Mouse (Mus musculus) thymus, postnatal 25 days (tissue): ENCODE results near the gene Spata13.

Experiments
- DNase-seq: peaks from one replicate; pipeline ENCODE4 v3.0.0; 2022

Gene Spata13

DNA sequence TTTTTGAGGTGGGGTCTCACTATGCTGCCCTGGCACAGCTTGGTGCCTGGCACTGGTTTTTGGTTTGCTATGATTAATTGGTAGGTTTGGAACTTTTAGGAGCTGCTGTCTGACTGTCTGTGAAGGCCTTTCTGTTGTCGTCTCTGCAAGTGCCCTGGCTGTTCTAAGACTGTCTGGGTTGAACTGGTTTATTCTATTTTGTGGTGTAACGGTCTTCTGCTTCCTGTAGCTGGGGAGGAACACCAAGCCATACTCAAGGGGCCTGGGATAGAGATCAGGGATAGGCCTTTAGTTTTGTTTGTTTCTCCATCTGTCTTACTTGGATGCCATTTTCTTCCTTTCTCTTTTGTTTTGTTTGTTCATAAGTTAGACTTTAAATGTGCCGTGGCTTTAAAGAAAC lies 88.1 kb downstream of the Spata13 start:
- DNase-seq = peak; percentile 47

DNA sequence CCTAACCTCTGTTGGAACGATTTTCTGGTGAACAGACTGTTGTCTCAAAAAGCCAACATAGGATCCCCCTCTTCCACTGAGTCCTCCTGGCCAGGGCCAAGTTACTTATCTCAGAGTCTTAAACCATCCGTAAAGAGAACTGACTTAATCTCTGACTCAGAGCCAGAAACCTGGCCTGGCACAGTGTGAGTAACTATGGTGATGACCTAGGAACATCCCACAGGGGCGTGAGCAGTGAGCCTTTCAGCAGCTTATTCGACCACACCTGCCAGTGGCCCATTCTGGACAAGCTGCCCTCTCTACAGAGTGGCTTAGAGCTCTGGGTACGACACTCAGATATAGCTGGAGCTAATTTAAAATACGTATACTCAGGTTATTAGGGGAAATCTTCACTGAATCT lies 92.3 kb downstream of the Spata13 start:
- DNase-seq = no peak

DNA sequence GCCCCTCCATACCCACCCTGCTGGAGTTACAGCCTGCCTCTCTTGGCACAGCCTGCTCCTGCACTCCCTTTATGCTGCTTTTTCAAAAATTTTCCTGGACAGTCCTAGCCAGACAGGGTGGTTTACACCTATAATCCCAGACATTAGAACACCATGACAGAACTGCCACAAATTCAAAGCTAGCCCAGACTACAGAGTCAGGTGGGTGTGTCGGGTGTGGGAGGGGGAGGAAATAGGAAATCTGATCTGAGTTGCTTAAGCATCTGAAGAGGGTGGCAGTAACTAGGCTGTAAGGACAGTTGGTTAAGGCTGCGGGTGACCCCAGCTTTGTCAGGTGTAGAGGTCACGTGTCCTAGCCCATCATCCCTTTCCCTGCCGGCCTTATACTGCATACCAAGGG lies 93.3 kb downstream of the Spata13 start:
- peak; percentile 43 for DNase-seq

DNA sequence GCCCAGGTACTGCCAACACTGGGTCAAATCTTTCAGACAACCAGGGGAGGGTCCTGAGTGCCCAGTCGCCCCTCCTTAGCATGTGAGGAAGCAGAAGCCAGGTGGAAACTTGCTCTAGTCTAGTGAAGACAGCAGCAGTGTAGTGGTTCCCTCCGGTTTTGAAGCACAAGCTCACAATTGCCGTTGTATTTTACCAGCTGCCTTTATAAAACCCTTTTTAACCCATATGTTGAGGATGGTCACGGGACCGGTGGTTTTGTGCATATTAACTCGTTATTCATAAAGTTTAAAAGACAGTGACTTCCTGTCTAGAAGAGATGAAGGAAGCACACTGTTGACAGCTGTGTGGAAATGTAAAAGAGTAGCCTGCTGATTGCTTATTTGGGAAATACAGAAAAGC lies 98.3 kb downstream of the Spata13 start:
- peak; percentile 58 for DNase-seq

DNA sequence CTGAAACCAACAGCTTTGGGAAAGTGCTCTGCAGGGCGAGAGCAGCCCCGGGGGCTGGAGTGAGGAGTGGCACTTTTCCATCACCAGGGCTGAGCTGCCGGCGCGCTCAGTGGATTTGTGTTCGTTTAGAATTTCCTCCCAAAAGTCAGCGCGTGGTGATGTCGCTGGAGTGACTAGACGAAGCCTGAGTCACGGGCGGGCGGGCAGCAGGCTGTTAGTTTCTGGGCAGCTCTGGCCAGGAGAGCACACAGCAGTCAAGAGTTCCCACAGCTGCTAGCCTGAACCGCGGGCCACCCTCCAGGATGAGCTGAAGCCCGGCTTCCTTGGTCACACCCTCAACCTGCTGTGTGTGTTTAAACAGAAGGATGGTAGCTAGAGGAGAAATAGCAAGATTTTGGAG lies 99.0 kb downstream of the Spata13 start:
- DNase-seq = peak; percentile 42

DNA sequence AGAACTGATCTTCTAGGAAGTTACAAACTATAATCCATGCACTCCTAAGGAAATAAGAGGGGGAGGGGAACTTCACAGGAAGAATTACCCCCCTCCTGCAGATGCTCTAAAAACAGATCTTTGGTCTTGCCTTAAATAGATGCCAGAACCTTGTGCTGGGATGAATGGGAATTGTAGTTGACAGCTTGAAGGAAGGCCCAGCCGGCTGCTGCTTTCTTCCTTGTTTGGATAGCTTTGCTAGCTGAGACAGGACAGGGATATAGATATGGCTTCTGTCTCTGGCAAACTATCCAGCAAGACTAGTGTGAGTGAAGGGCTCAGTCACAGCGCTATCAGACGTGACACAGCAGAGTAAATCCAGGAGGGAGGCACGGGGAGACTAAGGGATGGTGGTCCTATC lies 99.9 kb downstream of the Spata13 start:
- DNase-seq = no peak

DNA sequence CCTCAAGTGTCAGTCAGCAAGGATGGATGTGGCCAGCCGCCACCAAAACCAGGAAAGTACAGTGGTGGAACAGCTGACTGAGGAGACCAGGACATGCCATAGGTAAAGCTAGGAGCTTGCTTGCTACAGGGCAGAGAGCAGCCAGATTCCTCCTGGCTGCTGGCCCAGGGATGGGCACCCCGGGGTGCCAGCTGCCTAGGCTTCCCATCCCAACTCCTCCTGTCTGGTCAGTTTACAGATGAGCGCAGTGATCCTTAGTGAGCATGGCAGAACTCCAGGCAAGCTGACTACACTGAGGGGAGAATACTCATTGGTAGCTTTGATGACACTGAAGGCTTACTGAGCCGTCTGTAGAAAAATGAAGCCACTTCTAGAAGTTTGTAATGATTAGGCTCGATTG lies 101.4 kb downstream of the Spata13 start:
- no peak for DNase-seq

DNA sequence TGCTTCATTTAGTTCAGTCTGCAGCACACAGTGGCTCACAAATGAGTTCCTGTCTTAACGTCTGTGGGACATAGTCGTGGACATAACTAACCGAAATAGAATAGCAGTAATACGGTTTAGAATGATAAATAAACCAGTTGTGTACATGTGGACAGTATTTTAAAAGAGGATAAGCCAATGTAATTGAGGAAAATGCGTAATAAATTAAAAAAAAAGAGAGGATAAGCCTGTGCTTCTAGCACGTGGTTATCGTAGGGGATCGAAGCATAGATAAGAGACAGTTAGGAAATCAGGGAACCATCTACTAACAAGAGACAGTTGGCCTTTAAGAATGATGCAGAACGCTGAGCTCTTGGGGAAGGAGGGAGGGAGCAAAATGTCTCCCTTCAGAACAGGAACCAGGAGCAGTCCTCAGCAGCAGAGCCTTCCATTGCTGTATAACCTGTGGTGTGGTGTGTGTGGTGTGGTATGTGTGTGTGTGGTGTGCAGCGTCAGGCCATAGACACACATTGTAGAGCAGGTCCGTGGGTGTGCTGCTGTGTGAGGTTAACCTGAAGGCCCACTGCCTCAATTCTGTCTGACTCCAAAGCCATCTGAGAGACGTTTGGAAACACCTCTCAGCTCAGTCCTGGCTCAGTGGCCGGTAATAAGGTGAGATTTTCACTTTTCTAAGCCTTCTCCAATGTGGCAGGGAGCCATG lies 102.2 kb downstream of the Spata13 start:
- no peak for DNase-seq

DNA sequence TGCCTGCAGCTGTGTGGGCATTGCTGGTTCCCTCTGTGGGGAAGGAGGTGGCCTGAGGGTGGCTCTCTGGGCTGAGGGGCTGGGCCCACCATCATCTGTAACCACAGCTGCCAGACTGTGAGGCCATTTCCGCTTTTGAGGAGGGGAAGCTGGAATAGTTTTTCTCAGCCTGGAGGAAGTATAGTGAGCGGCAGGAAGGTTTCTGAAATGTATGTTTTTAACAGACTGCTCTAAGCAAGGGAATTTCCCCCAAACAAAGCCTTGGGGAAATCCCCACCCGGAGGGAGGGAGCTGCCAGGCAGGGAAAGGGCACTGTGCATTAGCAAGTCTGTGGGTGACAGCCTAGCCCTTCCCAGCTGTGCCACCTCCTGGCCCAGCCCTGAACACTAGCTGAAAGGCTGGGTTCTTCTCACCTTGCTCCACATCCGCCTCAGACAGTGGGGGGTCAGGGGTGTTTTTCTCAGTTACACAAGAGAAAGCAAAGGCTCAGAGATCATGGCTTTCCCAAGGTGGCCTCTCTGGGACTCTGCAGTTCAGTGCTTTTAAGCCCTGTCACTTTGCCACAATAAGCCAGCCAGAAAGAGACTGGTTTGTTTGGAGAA lies 102.9 kb downstream of the Spata13 start:
- DNase-seq = peak; percentile 83

DNA sequence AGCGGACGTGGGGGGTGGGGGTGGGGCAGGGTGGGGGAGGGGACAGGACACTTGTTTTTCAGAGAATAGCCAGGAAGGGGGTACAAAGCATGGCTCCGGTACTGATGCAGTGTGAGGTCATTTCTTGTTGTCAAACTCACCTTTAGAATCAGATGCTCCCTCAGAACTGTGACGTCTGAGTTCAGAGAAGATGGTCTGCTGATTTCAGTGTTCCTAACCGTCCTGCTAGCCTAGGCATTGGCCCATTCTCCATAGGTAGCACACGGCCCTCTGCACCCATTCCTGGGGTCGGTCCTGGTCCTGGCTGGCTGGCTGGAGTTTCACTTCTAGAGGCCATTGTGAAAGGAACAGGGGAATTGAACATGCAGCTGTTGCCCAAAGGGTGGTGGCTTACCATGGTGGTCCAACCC lies 103.4 kb downstream of the Spata13 start:
- DNase-seq = peak; percentile 39

DNA sequence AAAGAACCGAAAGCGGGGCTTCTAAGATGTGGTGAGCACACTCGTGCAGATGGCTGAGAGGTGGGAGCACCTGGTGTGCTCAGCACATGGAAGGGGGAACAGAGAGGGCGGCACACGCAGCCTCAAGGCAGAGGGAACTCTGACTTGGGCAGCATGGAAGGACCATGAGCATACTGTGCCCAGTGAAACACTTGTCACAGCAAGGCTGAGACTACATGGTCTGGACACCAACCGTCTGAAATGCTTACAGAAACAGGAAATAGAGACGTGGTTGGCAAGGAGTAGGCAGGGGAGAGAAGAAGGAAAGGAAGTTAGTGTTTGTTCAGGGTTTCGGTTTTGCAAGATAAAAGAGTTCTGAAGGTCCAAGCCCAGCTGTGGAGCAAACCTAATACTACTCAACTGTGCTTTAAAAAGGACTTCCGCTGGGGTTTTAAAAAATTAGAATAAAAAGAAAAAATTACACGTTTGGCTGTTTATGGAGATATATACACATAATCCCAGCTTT lies 104.7 kb downstream of the Spata13 start:
- DNase-seq = peak; percentile 65

DNA sequence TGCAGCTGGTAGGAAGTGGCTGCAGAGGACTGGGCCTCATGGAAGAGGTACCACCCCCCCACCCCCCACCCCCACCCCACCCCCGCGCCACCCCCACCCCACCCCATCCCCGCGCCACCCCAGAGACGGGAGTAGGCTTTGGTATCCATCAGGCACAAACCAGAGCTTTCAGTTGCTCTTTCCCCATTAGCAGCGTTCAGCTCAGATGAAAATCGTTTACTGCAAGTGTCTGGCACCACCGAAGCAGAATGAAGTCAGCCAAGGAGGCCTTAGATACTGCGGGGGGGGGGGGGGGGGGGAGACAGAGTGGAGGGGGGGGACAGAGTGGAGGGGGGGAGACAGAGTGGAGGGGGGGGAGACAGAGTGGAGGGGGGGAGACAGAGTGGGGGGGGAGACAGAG lies 105.4 kb downstream of the Spata13 start:
- DNase-seq = no peak

DNA sequence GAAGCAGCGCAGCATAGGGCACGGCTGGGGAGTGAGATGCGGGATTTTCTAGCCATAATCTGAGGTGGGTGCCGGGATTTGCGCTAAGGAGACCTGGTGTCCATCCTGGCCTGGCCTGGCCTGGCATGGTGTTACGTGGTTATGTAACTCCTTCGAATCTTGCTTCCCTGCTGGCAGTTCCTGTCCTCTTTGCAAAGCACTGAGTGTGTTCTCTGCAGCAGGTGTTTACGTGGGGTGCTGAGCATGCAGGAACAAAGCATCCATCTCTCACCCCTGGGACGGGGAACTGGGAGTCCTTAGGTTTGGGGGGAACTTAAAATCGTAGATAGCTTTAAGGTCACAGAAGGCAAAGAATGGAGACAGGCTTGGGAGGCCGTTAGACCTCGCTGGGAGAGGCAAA lies 105.8 kb downstream of the Spata13 start:
- DNase-seq = peak; percentile 42

DNA sequence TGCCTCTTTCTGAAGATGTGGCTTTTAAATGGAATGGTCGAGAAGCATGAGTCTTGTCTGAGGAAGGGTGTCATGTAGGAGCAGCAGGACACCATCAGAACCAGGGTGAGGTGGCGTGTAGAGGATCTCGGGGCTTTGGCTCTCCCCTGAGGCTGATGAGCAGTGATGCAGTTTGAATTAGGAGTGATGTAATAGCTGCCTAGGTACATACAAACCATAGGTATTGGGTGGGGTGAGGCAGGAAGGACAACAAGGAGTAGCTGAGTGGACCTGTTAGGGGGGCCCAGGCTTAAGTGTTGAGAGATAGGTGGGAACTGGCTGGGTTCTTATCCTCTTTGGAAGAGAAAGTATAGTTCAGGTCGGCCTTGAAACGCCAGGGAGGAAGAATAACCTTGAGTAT lies 106.7 kb downstream of the Spata13 start:
- no peak for DNase-seq

DNA sequence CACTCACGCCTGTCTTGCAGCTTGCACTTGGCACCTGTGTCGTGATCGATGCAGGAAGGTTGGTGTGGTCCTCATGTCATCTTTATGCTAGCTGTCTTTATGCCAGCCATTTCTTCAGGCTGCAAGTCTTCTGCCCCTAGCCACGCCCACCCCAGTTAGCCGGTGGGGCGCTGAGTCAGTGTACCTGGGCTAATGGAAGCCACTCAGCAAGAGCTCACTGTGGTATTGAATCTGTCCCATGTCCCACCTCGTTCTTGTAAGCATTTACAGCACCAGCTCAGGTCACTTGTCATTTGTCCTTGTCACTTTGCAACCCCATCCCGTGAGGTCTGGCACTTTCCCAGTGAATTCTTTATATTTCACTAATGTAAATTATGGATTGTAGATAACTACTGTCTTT lies 107.2 kb downstream of the Spata13 start:
- no peak for DNase-seq

DNA sequence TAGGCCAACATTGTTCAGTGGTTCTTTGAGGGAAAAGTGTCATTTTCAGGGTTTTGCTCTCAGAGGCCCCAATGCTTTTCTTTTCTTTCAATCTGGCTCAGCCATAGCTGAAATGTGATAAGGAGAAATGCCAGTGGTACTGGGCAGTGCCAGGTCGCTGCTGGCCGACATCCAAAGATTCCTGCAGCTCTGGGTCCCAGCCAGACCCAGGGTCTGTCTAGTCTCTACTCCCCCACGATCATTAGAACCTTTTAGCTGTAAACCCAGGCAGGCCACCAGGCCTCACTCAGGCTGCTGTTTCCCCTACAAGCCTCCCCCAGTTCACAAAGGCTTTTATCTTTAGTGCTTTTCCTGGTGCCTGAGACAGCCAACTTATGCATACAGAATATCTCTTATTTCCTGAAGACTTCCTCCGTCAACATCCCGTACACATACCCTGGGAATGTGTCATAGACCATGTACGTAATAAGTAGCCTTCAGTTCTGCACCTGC lies 107.7 kb downstream of the Spata13 start:
- DNase-seq = no peak

DNA sequence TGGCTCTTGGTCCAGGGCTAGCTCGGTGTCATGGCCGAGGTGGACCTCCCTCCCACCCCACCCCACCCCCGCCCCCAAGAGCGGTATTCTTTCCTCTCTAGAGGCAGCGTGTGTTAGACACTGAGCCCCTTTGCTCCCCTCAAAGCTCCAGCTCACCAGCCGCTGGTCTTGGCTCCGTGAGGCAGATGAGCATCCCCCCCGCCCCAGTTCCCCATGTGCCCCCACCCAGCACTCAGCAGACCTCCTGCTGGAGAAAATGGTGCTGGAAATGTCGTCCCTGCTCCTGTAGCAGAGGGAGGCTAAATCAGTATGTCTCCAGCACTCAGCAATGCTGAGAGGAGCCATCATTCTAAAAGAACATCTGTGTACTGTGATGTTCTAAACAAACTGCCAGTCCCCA lies 109.9 kb downstream of the Spata13 start:
- no peak for DNase-seq

DNA sequence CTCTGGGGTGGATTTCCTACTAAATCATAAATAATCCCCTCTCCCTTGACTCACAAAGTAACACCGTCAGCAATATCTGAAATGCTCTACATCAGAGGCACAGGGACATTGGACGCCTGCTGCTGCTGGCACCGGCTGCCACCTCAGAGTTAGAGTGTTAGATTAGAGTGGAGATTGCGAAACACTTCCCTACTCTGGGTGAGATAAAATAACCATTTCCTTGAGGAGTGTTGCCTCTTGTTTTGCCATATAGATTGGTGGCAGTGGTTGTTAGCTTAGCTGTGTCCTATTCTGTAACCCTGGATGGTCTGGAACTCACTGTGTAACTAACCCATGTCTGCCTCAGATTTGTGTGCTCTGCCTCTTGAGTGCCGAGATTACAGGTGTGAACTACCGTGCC lies 111.4 kb downstream of the Spata13 start:
- no peak for DNase-seq

DNA sequence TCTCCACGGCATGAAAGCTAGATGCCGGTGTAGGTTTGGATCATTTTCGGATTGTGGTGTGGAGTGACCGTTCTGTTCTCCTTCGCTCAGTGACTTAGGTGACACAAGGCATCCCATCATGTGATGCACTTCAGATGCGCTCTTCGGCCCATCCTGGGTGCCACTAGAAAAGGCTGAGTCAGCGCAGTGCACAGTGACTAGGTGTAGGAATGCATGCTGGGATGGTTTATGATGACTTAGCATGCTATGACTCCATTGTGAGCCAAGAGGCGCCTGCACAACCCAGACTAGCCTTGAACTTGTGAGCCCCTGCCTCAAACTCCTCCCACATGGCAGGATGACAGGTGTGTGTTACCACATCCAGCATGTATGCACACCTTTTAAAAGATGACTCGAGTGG lies 112.3 kb downstream of the Spata13 start:
- no peak for DNase-seq

DNA sequence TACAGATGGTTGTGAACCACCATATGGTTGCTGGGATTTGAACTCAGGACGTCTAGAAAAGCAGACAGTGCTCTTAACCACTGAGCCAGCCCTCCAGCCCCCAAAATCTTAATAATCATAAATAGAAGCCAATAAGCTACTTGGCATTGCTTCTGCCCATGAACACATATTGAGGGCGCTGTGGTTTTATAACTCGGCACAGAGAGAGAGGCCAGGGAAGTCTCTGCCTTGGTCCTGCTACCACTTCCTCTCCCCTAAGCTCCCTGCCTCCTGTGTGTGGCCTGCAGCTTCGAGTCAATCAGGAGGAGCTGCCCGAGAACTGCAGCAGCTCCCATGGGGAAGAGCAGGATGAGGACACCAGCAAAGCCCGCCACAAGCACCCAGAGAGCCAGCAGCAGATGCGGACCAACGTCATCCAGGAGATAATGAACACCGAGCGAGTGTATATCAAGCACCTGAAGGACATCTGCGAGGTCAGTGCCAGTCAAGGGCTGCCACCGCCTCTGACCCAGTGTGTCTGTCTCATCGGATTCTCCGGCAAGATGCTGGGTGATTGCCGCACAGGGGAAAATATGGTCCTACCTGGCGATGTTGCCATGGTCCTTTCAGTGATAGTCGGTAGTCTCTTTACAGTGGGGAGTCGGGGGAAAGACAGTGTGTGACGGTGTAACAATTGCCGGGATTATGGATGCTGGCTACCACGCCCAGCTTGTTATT lies 113.5 kb downstream of the Spata13 start:
- DNase-seq = no peak

DNA sequence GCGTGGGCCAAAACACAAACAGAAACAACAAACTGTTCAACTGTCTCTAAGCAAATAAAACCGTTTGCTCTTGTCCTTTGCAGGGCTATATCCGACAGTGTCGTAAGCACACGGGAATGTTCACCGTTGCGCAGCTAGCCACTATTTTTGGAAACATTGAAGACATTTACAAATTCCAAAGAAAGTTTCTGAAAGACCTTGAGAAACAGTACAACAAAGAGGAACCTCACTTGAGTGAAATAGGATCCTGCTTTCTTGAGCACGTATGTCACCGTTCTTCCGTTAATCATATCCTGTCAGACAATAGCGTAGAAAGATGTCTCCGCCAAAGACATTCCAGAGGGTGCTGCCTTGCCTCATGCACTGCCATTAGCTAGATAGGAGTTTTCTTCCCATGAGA lies 116.1 kb downstream of the Spata13 start:
- DNase-seq = no peak

DNA sequence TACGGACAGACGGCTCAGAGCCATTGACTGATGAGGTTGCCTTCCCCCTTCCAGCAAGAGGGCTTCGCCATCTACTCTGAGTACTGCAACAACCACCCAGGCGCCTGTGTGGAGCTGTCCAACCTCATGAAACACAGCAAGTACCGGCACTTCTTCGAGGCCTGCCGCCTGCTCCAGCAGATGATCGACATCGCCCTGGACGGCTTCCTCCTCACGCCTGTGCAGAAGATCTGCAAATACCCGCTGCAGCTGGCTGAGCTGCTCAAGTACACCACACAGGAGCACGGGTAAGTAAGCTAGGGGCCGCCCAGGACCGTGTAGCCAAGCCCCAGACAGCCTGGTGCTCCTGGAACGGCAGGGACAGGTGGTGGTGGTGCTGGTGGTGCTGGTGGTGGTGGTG lies 117.8 kb downstream of the Spata13 start:
- DNase-seq = no peak

DNA sequence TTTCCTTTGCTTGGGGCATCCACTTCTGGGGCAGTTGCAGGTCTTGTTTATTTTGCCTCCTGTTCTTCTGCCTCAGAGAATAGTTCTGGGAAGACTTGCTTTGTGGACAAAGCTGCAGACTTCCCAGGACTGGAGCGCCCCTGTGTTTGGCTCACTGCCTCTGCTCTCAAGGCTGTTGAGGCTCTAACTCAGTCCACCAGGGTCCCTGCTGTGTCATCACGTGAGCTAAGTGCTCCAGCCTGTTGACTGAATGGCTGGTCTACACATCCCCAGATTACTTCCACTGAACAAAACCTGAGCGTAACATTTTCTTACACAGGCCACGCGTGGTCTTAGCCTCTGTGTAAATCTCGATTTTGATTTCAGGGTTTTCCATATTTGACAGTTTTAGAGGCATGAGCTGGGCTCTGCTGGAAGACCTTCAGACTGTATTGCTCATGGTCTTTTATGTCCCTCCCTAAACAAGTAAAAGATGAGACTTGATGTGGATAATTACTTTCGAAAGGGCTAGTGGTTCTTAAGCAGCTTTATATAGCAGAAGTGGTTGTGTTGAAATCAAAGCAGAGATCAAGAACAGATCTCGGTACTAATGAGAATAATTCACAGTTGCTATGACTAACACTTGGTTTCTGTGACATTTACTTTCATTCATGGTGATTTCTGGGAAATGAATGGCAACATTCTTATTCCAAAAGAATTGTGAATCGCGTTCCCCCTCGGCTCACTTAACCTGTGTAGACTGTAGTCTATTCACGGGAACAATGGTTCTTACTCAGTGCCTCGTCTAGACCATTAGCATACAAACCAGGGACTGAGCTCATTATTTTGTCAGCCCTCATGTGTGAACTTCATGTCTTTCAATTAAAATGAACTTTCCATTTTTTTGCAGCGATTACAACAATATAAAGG lies 119.3 kb downstream of the Spata13 start:
- no peak for DNase-seq
